Mouse (Mus musculus) cortical plate, adult 2 months (tissue): ENCODE data around the gene Gm7971.
"Not testable (repeated sequence)": the region's sequence is repeated elsewhere in the genome, so short reads cannot be mapped to it uniquely, and the experiment has no call there.

Experiments used
- CTCF ChIP-seq: fragments of 200-500 bp; IDR thresholded peaks from 2 replicates; pipeline ENCODE4 v1.5.1; 2011; ENCODE audit warnings: mild to moderate bottlenecking, control low read depth, low read length; ENCODE audit not compliant: insufficient read depth; ENCODE audit errors: extremely low read depth
- POLR2A ChIP-seq: fragments of 200-500 bp; IDR thresholded peaks from 2 replicates; pipeline ENCODE4 v1.6.1; 2011; ENCODE audit warnings: mild to moderate bottlenecking, low read length, control low read depth; ENCODE audit not compliant: insufficient read depth; ENCODE audit errors: extremely low read depth

DNA sequence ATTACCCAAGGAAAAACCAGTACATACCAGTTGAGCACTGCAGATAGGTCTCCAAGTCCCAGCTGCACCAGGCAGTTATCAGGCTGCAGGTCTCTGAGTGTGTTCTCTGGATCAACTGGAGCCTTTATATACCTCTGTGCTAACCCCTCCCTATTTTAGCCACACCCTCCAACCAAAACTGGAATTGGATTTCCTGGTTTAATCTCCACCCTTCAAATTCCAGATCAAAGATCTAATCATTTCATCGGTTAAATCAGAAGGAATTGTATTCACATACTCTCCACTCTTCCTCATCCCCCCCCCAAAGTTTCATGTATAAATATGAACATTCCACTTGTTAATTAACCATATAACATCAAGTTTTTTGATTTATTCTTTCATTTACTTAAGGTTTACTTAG is at the start of gene Gm7971:
- TF ChIP-seq CTCF, POLR2A: not testable (repeated sequence)
